In genomic region chr4:151483977-151484313, GRCm38 (mm10) we compare ENCODE assay signal across 9 mouse cellular contexts.
DNase-seq lines count a peak whose midpoint lies in the region; ATAC-seq and TF ChIP-seq lines count a peak whose summit lies in the region.
"Had no signal": no experiment of that assay in that cellular context is flagged by ENCODE, and none has a peak within 500 bp of the region (broad histone marks: within the 10 kb centered on the region; RNA-seq: fewer than 3 reads in every experiment).

No protein-coding gene starts in this region.

- no peaks in the 10 kb centered on the region for H3K9me3 ChIP-seq in kidney, embryonic 14.5 days (ENCODE audit: control insufficient read depth, low read length)
- peaks cover 7% of the 10 kb centered on the region; the same call in 1 of the 2 replicates for H3K9me3 ChIP-seq in forebrain, embryonic 13.5 days (replicated peaks)
- H3K9me3 ChIP-seq in hindbrain, embryonic 16.5 days (ENCODE audit: control insufficient read depth, low read length): no peaks in the 10 kb centered on the region
- H3K9me3 ChIP-seq in midbrain, postnatal 0 days (ENCODE audit: low read length): no peaks in the 10 kb centered on the region

- H3K4me2 ChIP-seq in kidney, embryonic 14.5 days (replicated peaks; ENCODE audit: low read depth, low read length): no peak overlapping the region
- peak overlapping the region; percentile 32 for H3K4me2 ChIP-seq in forebrain, embryonic 13.5 days
- no peak overlapping the region for H3K4me2 ChIP-seq in hindbrain, embryonic 16.5 days (ENCODE audit: low read length)
- peak overlapping the region; percentile 35; the same call in 1 of the 2 replicates for H3K4me2 ChIP-seq in midbrain, postnatal 0 days (ENCODE audit: low read depth, low read length, poor library complexity, severe bottlenecking)
- H3K4me2 ChIP-seq: liver, embryonic 11.5 days; lung, embryonic 14.5 days had no signal

- no peaks in the 10 kb centered on the region for H3K36me3 ChIP-seq in kidney, embryonic 14.5 days (ENCODE audit: control insufficient read depth, insufficient read depth, low read length)
- H3K36me3 ChIP-seq in kidney, adult 2 months (ENCODE audit: control insufficient read depth, insufficient read depth, low read length): no peaks in the 10 kb centered on the region
- no peaks in the 10 kb centered on the region for H3K36me3 ChIP-seq in forebrain, embryonic 13.5 days (ENCODE audit: poor library complexity, severe bottlenecking)
- no peaks in the 10 kb centered on the region for H3K36me3 ChIP-seq in hindbrain, embryonic 16.5 days (ENCODE audit: control insufficient read depth, insufficient read depth, low read length)
- H3K36me3 ChIP-seq in midbrain, postnatal 0 days (ENCODE audit: insufficient read depth, low read length): no peaks in the 10 kb centered on the region

- TF ChIP-seq CTCF in kidney, adult 2 months (conservative IDR thresholded peaks at IDR 0.05; ENCODE audit: insufficient read depth, insufficient read length, low read depth, low read length): no peak
- TF ChIP-seq CTCF in midbrain, postnatal 0 days (IDR thresholded peaks at IDR 0.05): no peak

- ATAC-seq in kidney, embryonic 14.5 days (ENCODE audit: low FRiP score, low TSS enrichment): 0 out of 2 replicates have a peak, but pooled peaks have one; percentile 16
- no peak for ATAC-seq in forebrain, embryonic 13.5 days
- peak; percentile 50; the same call in 1 of the 2 replicates for ATAC-seq in hindbrain, embryonic 16.5 days
- ATAC-seq in midbrain, postnatal 0 days (ENCODE audit: low FRiP score): no peak
- no peak for ATAC-seq in frontal cortex, adult (ENCODE audit: low TSS enrichment)

- 59% methylated on average over 8 of the region's 8 CpGs for WGBS in kidney, embryonic 14.5 days
- WGBS in kidney, adult 2 months: 61% methylated on average over 8 of the region's 8 CpGs
- WGBS in forebrain, embryonic 13.5 days: 25% methylated on average over 8 of the region's 8 CpGs
- WGBS in hindbrain, embryonic 16.5 days: 55% methylated on average over 8 of the region's 8 CpGs
- 42% methylated on average over 8 of the region's 8 CpGs for WGBS in midbrain, postnatal 0 days

- no peak overlapping the region for H3K27ac ChIP-seq in kidney, embryonic 14.5 days (ENCODE audit: low read depth, low read length)
- no peak overlapping the region for H3K27ac ChIP-seq in kidney, adult 2 months (ENCODE audit: insufficient read depth, low read depth, low read length)
- peak overlapping the region; percentile 54 for H3K27ac ChIP-seq in forebrain, embryonic 13.5 days
- no peak overlapping the region for H3K27ac ChIP-seq in hindbrain, embryonic 16.5 days (ENCODE audit: low read depth, low read length)
- H3K27ac ChIP-seq in midbrain, postnatal 0 days (ENCODE audit: low read depth, low read length): no peak overlapping the region

- no peaks in the 10 kb centered on the region for H3K4me1 ChIP-seq in kidney, embryonic 14.5 days (ENCODE audit: control insufficient read depth, insufficient read depth, low read length)
- H3K4me1 ChIP-seq in kidney, adult 2 months (ENCODE audit: control insufficient read depth, insufficient read depth, low read length): no peaks in the 10 kb centered on the region
- H3K4me1 ChIP-seq in forebrain, embryonic 13.5 days: peaks cover 22% of the 10 kb centered on the region
- H3K4me1 ChIP-seq in hindbrain, embryonic 16.5 days (ENCODE audit: control insufficient read depth, insufficient read depth, low read depth, low read length): peaks cover 6% of the 10 kb centered on the region; the same call in 1 of the 2 replicates
- H3K4me1 ChIP-seq in midbrain, postnatal 0 days (ENCODE audit: insufficient read depth, low read length): peaks cover 4% of the 10 kb centered on the region; the same call in 1 of the 2 replicates

- DNase-seq in kidney, adult 2 months: no peak
- DNase-seq in midbrain, postnatal 0 days (ENCODE audit: low spot score): no peak
- no peak for DNase-seq in heart, postnatal 4 days

- TF ChIP-seq POLR2A in kidney, adult 2 months (IDR thresholded peaks at IDR 0.05; ENCODE audit: low read depth, low read length): no peak

- H3K27me3 ChIP-seq in kidney, embryonic 14.5 days (ENCODE audit: control insufficient read depth, insufficient read depth, low read length): 0 out of 2 replicates have a peak, but pooled peaks cover 5% of the 10 kb centered on the region
- no peaks in the 10 kb centered on the region for H3K27me3 ChIP-seq in kidney, adult 2 months (replicated peaks; ENCODE audit: control insufficient read depth, insufficient read depth, low read length)
- H3K27me3 ChIP-seq in forebrain, embryonic 13.5 days: peaks cover 22% of the 10 kb centered on the region
- 0 out of 2 replicates have a peak, but pooled peaks cover 2% of the 10 kb centered on the region for H3K27me3 ChIP-seq in hindbrain, embryonic 16.5 days (replicated peaks; ENCODE audit: control insufficient read depth, insufficient read depth, low read length)
- no peaks in the 10 kb centered on the region for H3K27me3 ChIP-seq in midbrain, postnatal 0 days (ENCODE audit: insufficient read depth, low read length)

- no peak overlapping the region for H3K9ac ChIP-seq in kidney, embryonic 14.5 days (ENCODE audit: low read depth, low read length)
- H3K9ac ChIP-seq in forebrain, embryonic 13.5 days: no peak overlapping the region
- no peak overlapping the region for H3K9ac ChIP-seq in hindbrain, embryonic 16.5 days (ENCODE audit: low read depth, low read length)
- no peak overlapping the region for H3K9ac ChIP-seq in midbrain, postnatal 0 days (replicated peaks; ENCODE audit: low read length, poor library complexity, severe bottlenecking)
- H3K9ac ChIP-seq: lung, embryonic 14.5 days had no signal

- no peak overlapping the region for H3K4me3 ChIP-seq in kidney, embryonic 14.5 days (ENCODE audit: low read length)
- H3K4me3 ChIP-seq in kidney, adult 2 months (ENCODE audit: insufficient read depth, low read depth, low read length): no peak overlapping the region
- H3K4me3 ChIP-seq in forebrain, embryonic 13.5 days: no peak overlapping the region
- no peak overlapping the region for H3K4me3 ChIP-seq in hindbrain, embryonic 16.5 days (ENCODE audit: low read length)
- no peak overlapping the region for H3K4me3 ChIP-seq in midbrain, postnatal 0 days (ENCODE audit: low read depth, low read length)

Comparison
In these comparisons a context has a peak if more than half of its experiments do, and no peak if none do; other contexts are left out.
1. ATAC-seq: peak in kidney, embryonic 14.5 days (single experiment) and hindbrain, embryonic 16.5 days (single experiment); none in forebrain, embryonic 13.5 days (single experiment), midbrain, postnatal 0 days (single experiment) and frontal cortex, adult (single experiment).
2. H3K4me2 ChIP-seq: peak in forebrain, embryonic 13.5 days (single experiment) and midbrain, postnatal 0 days (single experiment); none in kidney, embryonic 14.5 days (single experiment) and hindbrain, embryonic 16.5 days (single experiment).